Mouse (Mus musculus): ENCODE measurements around the gene Slc8b1. TPM values are rescaled to one million over a fixed set of nuclear protein-coding genes. Genes with fewer than 3 reads are reported as not detected.

Gene Slc8b1
- polyA plus RNA-seq, 1 experiment from 2014 or later: 3.0 TPM

DNA sequence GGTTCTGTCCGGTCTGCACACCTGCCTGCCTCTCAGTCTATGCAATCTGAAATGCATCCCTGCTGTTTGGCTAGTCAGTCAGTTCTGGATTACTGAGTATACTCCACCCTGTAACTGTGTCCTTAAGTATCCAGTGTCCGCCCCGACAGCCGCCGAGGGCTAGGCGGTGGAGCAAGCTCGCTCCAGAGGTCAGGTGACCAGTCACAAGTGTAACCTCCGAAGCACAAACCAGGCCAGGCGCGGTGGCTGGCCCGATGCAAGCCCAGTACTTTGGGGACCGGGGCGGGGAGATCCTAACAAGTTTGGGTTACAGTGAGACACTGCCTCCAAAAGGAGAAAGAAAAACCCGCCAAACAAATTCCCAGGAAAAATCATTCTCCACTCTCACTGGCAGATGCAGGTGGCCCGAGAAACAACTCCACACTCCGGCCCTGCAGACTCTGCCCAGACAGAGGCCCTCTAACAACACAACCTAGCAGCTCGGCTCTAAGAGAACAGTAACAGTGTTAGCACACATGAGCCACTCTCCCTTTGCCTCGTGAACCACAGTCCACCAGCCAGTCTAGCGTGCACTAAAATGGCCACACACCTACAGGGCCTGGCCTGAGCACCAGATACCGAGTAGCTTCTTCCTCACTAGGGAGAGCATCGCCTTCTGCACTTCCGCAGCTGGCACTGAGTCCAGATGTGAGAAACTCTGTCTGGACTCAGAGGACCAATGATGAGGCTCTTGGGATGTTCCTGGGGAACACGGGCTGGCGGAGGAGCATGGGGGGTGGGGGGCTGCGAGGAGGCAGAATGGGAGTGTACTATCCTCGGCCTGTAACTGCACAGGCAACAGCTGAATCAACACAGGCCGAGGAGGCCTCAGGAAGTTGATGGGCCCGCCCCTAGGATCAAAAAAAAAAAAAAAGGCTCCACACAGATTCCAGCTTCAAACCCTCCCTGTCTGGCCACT, 52.3 kb downstream of the Slc8b1 start:
- Histone ChIP-seq H3K36me3 (no peaks in the 10 kb centered on the region), H3K9me3 (no peaks in the 10 kb centered on the region), H3K9ac (peak overlapping the region; percentile 38; the same call in 1 of the 2 replicates), H3K27ac (replicated peaks) (peak overlapping the region; percentile 83), H3K4me2 (0 out of 2 replicates have a peak overlapping the region, but pooled peaks have one; percentile 1), H3K27me3 (no peaks in the 10 kb centered on the region), H3K4me3 (no peak overlapping the region), H3K4me1 (replicated peaks) (peaks cover 94% of the 10 kb centered on the region)
- 55% methylated on average over 28 of the region's 28 CpGs for WGBS
- ATAC-seq (ENCODE audit: low read depth): no peak

DNA sequence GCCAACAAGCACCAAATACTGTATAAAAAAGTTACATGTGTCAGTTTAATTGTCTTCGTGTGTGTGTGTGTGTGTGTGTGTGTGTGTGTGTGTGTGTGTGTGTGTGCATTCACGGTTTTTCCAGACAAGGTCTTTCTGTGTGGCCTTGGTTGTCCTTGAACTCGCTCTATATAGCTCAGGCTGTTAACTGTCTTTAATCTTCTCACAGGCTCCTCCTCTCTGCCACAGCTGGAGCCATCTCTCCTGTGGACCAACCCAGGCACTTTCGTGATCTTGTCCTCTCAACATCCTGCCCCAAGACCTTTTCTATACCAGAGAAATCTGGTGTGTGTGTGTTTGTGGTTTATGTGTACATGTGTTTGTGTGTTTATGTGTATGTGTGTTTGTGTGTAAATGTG, 52.9 kb downstream of the Slc8b1 start:
- Histone ChIP-seq H3K27me3 (no peaks in the 10 kb centered on the region), H3K4me3 (no peak overlapping the region), H3K36me3 (no peaks in the 10 kb centered on the region), H3K4me2 (no peak overlapping the region), H3K27ac (replicated peaks) (peak overlapping the region; percentile 83), H3K9me3 (no peaks in the 10 kb centered on the region), H3K4me1 (replicated peaks) (peaks cover 94% of the 10 kb centered on the region), H3K9ac (peak overlapping the region; percentile 12; the same call in 1 of the 2 replicates)
- 43% methylated on average over 4 of the region's 4 CpGs for WGBS
- ATAC-seq (ENCODE audit: low read depth): no peak

DNA sequence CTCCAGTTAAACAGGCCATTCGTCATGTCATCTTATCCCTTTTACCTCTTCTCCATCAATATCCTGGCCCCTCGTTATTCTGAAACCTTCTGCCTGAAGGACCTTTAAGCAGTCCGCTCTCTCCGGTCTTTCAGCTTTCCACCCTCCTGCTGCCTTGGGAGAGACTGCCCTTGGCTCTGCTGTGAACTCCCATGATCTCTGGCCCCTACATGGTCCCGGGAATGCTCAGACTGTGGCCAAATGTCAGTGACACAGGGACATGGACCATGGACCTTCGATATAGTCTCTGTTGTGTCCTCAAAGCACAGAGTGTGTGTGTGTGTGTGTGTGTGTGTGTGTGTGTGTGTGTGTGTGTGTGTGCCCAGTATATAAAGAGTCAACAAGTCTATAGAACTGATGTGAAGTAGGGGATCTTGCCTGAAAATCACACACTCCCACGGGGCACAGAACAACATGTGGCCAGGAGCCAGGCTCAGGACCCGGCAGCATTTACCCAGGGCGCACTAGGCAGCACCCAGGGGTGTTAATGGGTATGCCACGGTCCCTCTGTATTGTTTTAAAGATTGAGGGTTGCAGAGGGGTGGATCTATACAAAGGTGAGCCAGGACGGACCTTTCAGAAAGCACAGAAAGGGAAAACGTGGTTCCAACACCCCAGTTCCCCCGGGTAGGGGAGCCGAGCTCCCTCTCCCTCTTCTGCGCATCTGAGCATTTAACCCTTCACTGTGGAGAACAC, 54.4 kb downstream of the Slc8b1 start:
- H3K27ac ChIP-seq (replicated peaks): peak overlapping the region; percentile 96
- peak overlapping the region; percentile 38 for H3K9ac ChIP-seq
- H3K4me2 ChIP-seq: peak overlapping the region; percentile 23
- WGBS: 19% methylated on average over 15 of the region's 15 CpGs
- no peaks in the 10 kb centered on the region for H3K27me3 ChIP-seq
- no peaks in the 10 kb centered on the region for H3K36me3 ChIP-seq
- ATAC-seq (ENCODE audit: low read depth): no peak
- peaks cover 96% of the 10 kb centered on the region for H3K4me1 ChIP-seq (replicated peaks)
- H3K9me3 ChIP-seq: no peaks in the 10 kb centered on the region
- H3K4me3 ChIP-seq: no peak overlapping the region

DNA sequence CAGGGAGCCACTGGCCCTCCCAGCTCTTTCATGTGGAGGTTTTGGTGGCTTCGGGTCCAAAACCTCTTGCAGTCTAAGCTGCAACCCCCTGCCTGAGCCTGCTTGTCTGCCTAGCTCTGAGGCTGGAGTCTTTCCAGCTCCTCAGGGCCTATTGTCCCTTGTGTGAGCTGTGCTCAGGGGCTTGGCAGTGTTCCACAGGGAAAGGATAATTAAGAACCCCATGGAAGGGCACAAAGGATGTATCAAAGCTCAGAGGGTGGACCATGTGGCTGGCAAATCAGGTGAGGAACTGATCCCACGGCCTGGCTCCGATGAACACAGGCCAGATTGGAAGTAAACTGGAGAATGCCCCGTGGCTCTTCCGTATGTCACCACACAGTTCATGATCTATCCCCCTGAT, 55.1 kb downstream of the Slc8b1 start:
- Histone ChIP-seq H3K4me2 (peak overlapping the region; percentile 39), H3K9ac (peak overlapping the region; percentile 38), H3K9me3 (no peaks in the 10 kb centered on the region), H3K36me3 (no peaks in the 10 kb centered on the region), H3K27me3 (no peaks in the 10 kb centered on the region), H3K27ac (replicated peaks) (peak overlapping the region; percentile 96), H3K4me3 (no peak overlapping the region), H3K4me1 (replicated peaks) (peaks cover 96% of the 10 kb centered on the region)
- peak; percentile 45 for ATAC-seq (ENCODE audit: low read depth)
- WGBS: 27% methylated on average over 5 of the region's 5 CpGs

DNA sequence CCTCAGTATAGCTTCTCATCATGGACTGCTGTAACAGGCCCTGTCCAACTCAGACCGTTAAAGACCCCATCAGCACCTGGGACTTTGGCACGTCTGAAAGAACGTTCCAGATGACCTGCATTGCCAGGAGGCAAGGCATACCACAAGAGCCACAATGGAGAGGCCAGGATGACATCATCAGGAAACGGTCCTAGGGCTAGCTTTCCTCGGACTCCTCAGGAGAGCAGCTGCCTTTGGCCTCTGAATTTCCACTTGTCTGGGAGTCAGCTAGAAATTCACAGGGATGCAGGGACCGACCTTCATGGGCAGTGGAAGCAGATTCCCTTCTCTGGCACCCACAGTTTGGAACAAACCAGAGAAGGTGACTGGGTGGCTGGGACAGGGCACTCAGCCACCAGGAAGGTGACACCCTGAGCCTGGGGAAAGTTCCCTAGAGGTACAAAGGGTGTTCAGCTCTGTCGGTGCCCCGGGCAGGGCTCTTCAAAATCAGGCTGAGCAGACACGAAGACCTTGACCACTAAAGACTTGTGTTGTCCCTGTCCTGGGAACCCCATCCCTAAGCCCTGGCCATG, 55.8 kb downstream of the Slc8b1 start:
- H3K4me3 ChIP-seq: no peak overlapping the region
- H3K9me3 ChIP-seq: no peaks in the 10 kb centered on the region
- peak overlapping the region; percentile 96 for H3K27ac ChIP-seq (replicated peaks)
- 34% methylated on average over 9 of the region's 9 CpGs for WGBS
- H3K4me2 ChIP-seq: peak overlapping the region; percentile 39
- H3K27me3 ChIP-seq: no peaks in the 10 kb centered on the region
- H3K4me1 ChIP-seq (replicated peaks): peaks cover 98% of the 10 kb centered on the region
- peak; percentile 6; the same call in 1 of the 2 replicates for ATAC-seq (ENCODE audit: low read depth)
- peak overlapping the region; percentile 47 for H3K9ac ChIP-seq
- no peaks in the 10 kb centered on the region for H3K36me3 ChIP-seq

DNA sequence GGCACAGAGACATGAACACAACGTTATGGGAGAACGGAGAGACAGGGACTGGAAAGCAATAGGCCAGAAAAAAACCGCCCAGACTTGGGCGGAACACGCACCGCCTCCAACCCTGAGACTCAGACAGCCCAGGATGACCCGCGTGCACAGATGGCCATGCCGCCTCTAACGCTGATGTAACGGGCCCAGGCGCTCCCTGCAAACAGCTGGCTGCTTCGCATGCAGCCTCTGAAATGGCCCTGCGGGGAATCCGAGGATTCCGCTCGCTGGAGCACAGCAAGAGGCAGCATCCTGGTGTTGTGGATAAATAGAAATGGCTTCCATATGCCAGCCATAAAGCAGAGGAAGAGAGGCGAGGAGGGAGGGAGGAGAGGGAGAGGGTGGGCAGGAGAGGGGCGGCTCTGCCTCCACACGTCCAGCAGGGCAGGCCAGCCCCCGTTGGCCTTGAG, 56.3 kb downstream of the Slc8b1 start:
- Histone ChIP-seq H3K27ac (replicated peaks) (peak overlapping the region; percentile 96), H3K9me3 (no peaks in the 10 kb centered on the region), H3K27me3 (no peaks in the 10 kb centered on the region), H3K36me3 (no peaks in the 10 kb centered on the region), H3K4me3 (no peak overlapping the region), H3K4me1 (replicated peaks) (peaks cover 97% of the 10 kb centered on the region), H3K9ac (peak overlapping the region; percentile 47), H3K4me2 (peak overlapping the region; percentile 39)
- ATAC-seq (ENCODE audit: low read depth): peak; percentile 66
- 6% methylated on average over 21 of the region's 21 CpGs for WGBS

DNA sequence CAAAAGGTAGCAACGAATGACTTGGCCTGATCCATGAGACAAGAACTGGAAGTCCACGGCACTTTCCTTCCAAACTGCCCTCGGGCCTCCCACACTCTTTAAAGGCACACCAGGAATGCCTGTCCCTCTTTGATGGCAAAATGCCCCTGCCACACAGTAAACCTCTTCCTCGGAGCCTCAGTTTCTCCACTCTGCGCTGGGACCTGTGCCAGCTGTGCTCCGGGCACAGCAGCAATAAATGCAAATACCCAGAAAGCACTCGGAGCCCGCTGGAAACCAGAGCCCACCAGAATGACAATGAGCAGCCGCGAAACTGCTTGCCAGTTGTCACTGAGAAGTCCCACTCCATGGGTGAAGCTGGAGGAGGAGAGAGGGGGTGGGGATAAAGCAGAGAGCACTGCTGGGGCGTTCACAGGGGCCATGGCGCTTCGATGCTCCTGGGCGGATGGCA, 56.8 kb downstream of the Slc8b1 start:
- Histone ChIP-seq H3K4me2 (peak overlapping the region; percentile 39), H3K36me3 (no peaks in the 10 kb centered on the region), H3K4me3 (no peak overlapping the region), H3K4me1 (replicated peaks) (peaks cover 94% of the 10 kb centered on the region), H3K9me3 (no peaks in the 10 kb centered on the region), H3K9ac (peak overlapping the region; percentile 47), H3K27ac (replicated peaks) (peak overlapping the region; percentile 96), H3K27me3 (no peaks in the 10 kb centered on the region)
- WGBS: 10% methylated on average over 14 of the region's 14 CpGs
- ATAC-seq (ENCODE audit: low read depth): peak; percentile 57

DNA sequence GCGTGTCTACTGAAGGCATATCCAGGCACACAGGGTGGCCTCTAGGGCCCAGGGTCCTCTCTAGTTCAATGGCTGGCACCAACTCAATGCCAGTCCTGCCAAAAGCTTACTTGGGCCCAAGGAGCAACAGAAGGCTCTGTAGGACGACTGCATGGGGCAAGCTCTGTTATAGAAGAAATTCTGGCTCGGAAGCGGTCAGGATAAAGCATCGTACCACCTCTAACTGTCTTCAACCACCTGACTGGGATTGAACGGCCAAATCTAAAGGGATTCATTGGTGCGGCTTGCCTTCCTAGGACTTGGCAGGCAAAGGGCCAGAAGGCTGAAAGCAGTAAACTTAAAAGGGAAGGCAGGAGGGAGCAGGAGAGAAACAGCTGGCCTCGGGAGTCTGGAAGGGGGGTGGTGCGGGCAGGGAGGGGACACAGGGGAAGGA, 57.4 kb downstream of the Slc8b1 start:
- Histone ChIP-seq H3K4me1 (replicated peaks) (peaks cover 89% of the 10 kb centered on the region), H3K27me3 (no peaks in the 10 kb centered on the region), H3K27ac (replicated peaks) (peak overlapping the region; percentile 96), H3K9me3 (no peaks in the 10 kb centered on the region), H3K9ac (peak overlapping the region; percentile 47), H3K4me3 (no peak overlapping the region), H3K36me3 (no peaks in the 10 kb centered on the region), H3K4me2 (peak overlapping the region; percentile 39)
- 28% methylated on average over 9 of the region's 9 CpGs for WGBS
- ATAC-seq (ENCODE audit: low read depth): no peak

DNA sequence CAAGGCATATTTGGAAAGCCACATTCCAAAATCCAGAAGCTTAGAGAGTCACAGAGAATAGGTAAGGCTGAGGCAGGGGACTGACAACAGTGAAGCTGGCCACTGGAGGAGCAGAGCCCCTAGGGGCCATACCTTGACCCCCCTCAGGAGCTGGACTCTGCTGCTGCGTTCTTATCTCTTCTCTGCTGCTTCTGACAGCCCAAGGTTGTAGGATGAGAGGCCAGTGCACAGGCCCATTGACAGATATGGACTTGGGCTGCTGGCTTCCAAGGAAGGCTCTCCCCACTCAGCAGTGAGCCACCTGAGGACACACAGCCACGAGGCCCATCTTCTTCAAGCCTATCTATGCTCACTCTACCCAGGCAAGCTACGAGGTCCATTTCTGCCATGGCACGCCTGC, 58.0 kb downstream of the Slc8b1 start:
- 83% methylated on average over 4 of the region's 4 CpGs for WGBS

DNA sequence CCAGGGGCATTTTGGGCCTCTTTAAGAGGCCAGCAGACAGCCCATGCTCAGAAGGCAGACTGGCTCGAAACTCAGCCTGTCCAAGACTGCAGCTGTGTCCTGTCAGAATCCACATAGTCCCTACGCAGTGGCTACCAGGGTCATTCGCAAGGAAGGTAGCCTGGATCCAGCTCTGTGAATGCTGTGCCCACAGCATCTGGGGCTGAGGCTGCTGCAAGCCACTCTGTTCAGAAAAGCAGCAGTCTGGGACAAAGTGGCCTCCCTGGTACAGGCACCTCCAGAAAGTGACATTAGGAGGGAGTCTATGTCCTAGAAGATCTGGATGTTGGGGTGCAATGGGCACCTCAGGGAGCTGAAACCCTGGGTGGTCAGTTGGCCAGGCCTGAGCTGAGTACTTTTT, 58.8 kb downstream of the Slc8b1 start:
- no peaks in the 10 kb centered on the region for H3K36me3 ChIP-seq
- no peak for ATAC-seq (ENCODE audit: low read depth)
- 93% methylated on average over 3 of the region's 3 CpGs for WGBS
- no peaks in the 10 kb centered on the region for H3K9me3 ChIP-seq
- H3K4me2 ChIP-seq: no peak overlapping the region
- peak overlapping the region; percentile 96 for H3K27ac ChIP-seq (replicated peaks)
- no peak overlapping the region for H3K4me3 ChIP-seq
- 0 out of 2 replicates have a peak overlapping the region, but pooled peaks have one; percentile 26 for H3K9ac ChIP-seq
- no peaks in the 10 kb centered on the region for H3K27me3 ChIP-seq
- H3K4me1 ChIP-seq (replicated peaks): peaks cover 83% of the 10 kb centered on the region

More for the DNA sequence above, 58.0 kb downstream of the Slc8b1 start:
- Histone ChIP-seq H3K27ac (replicated peaks) (peak overlapping the region; percentile 96), H3K4me2 (peak overlapping the region; percentile 39), H3K36me3 (no peaks in the 10 kb centered on the region), H3K4me3 (no peak overlapping the region), H3K9ac (peak overlapping the region; percentile 47; the same call in 1 of the 2 replicates), H3K27me3 (no peaks in the 10 kb centered on the region), H3K4me1 (replicated peaks) (peaks cover 83% of the 10 kb centered on the region), H3K9me3 (no peaks in the 10 kb centered on the region)
- no peak for ATAC-seq (ENCODE audit: low read depth)

DNA sequence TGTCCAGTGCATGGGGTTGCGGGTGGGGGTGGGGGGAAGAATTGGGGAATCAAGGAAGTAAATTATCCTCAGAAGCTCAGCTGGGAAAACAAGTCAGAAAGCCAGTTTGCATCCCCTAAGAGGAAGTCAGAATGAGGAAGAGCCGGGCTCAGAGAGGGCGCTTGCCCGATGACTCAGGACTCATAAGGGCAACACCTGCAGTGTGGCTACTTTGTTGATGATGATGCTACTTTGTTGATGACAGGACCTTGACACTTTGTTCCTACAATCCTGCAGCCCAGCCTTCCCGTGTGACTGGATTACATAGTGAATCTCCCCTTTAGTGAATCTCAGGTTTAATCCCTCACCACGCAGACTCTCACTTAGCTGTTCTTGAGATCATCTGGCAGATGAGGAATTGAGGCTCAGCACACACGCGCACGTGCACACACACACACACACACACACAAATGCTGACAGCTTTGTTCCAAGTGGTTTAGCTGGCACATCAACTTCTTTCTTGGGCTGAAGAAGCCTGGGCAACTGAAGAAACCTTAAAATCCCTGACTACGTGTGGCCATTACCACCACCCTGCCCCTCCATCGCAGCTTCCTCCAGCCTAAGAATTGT, 59.4 kb downstream of the Slc8b1 start:
- H3K4me2 ChIP-seq: no peak overlapping the region
- ATAC-seq (ENCODE audit: low read depth): no peak
- no peak overlapping the region for H3K9ac ChIP-seq
- H3K36me3 ChIP-seq: no peaks in the 10 kb centered on the region
- no peaks in the 10 kb centered on the region for H3K9me3 ChIP-seq
- H3K27ac ChIP-seq (replicated peaks): peak overlapping the region; percentile 71
- no peak overlapping the region for H3K4me3 ChIP-seq
- 74% methylated on average over 11 of the region's 11 CpGs for WGBS
- no peaks in the 10 kb centered on the region for H3K27me3 ChIP-seq
- H3K4me1 ChIP-seq (replicated peaks): peaks cover 80% of the 10 kb centered on the region
